Mouse (Mus musculus) WW6 (cell line): Measurements from ENCODE around the gene Gprc5a.

ENCODE experiments used
- DNase-seq: peaks from one replicate; pipeline ENCODE4 v3.0.0-alpha.2; 2013; ENCODE audit warnings: low read depth, low spot score

Gene Gprc5a

DNA sequence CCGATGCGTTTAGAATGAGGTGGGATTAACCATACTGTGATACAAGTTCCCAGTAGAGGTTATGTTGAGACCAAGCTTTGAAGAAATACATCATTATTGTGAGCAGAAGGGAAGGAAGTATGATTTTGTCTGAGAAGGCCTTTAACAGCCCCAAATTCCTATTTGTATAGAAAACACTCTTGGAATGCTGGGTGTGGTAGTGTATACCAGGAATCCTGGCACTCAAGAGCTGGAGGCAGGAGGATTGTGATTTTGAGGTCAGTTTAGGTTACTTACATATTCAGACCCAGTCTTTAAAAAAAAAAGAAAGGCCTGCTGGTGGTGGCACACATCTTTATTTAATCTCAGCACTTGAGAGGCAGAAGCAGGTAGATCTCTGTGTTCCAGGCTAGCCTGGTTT, 4.9 kb downstream of the Gprc5a start:
- no peak for DNase-seq

DNA sequence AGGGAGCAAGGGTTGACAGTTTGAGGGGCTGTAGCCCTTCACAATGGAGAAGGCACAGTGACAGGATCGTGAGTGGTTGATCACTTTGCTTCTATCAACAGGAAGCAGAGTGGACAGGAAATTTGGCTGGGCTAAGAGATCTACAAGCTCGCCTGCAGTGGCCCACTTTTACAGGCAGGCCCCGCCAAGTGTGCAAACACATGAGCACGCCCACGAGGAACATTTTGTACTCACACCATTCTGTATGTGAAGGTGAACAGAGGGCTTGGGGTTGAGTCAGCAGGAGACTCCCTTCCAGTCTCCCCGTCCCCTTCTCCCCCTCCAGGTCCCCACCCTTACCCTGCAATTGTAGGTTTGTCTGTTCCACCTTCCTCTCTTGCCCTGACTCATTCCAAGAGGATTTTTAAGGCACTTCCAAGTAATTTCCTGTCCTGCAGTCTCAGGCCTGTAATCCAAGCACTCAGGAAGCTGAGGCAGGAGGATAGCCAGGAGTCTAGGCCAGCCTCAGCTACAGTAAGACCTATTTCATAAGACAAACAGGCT, 9.0 kb downstream of the Gprc5a start:
- no peak for DNase-seq

DNA sequence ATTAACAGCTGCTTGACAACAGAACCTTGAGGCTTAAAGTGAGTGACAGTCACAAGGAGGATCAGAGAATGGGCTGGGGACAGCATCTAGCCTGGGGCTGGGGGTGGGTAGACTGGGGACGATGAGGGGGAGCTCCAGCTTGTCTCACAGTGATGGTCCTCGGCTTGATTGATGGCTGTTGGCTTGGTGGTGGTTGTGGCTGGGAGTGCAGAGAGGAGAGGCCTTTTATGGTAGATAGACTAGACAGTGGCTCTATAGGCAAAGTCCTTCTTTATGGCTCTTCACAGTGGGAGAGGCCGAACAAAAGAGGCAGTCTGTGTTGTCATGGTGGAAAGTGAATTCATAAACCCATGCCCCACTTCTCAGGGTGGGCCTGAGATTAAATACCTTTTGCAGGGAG, 10.8 kb downstream of the Gprc5a start:
- no peak for DNase-seq

DNA sequence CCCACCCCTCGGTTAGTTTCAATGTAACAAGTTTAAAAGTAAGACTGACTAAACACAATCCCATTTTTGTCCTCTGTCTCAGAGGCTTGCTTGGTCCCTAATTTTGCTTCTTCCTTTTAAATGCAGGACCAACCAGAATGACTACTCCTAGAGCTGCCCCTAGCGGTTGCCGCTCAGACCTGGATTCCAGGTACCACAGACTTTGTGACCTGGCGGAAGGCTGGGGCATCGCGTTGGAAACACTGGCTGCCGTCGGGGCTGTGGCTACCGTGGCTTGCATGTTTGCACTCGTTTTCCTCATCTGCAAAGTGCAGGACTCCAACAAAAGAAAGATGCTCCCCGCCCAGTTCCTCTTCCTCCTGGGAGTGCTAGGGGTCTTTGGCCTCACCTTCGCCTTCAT, 13.0 kb downstream of the Gprc5a start:
- DNase-seq, result peak; percentile 55

DNA sequence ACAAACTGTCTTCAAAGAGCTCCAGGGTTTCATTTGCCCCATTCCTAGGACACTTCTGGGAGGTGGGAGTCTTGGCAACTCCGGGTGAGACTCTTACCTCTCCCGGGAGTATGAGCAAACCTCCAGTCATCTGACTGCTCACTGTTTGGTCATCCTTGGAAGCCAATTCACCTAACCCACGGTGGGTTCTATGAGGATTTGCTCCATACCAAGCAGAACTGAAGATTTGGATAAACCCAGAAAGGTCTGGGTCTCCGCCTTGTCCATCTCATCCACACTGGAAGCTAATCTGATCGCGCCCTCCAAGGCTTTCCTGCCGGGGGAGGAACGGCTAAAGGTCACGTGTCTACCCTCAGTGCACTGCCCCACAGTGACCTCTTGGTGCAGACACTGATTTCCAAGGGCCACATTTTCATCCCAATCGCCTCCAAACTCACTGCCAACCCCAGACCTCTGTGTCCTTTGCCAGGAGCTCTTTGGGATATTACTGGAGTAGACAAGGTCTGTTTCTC, 18.6 kb downstream of the Gprc5a start:
- no peak for DNase-seq

DNA sequence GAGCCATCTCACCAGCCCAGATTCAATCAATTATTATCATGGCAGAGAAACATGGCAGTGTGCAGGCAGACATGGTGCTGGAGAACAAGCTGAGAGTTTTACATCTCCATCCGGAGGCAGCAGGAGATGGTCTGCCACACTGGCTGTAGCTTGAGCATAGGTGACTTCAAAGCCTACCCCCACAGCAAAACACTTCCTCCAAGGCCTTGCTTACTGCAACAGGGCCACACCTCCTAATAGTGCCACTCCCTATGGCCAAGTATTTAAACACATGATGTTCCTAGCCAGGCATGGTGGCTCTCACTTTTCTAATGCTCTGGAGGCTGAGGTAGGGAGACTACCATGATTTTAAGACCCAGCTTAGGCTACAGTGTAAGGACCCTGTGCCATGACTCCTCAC, 20.3 kb downstream of the Gprc5a start:
- no peak for DNase-seq

DNA sequence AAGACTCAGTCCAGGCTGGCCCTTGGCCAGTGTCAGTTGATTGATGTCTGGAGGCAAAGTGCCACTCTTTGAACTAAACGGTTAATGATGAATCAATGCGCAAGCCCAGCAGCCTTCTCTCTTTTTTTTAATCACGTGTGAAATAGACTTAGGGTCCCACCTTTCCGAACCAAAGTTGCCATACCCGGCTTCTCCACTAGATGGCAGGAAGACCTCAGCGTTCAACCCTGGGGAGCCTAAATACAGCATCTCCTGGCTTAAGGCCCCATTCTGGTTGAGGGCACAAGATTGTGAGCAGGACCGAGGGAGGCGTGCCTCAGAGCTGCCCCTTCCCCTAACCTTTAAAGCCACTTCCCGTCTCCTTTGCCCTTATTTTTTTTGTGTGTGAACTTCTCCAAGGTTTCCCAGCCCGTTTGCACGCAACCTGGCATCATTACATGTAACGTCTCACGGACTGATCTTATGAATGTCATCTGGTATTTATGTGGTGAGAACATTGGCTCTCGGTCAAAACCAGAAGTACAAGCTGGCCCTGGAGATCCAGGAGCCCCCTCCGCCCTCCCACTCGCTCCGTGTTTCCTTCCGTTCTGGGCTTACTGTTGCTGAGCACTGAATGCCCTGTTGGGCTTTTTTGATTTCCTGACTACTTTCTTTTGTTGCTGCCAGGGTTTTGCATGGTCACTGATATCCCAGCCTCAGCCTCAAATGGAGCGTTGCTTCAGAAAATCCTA, 22.4 kb downstream of the Gprc5a start:
- DNase-seq, result peak; percentile 75

DNA sequence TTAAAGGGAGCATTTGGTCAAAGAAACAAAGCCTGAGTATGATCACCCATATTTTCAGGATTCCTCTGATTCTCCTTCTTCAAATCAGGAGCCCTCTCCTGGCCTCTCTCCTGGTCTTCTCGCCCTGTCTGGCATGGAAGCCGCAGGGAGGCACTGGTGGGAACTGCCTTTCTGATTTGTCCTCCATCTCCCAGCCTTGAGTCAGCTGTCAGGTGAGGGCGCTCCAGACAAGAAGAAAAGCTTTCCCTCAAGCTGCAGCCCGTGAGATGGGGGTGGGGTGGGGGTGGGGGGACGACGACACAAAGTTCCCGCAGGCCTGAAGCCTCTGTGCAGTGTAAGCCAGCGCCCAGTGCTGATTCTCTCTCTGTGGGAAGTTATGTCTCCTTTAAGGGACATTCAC, 24.3 kb downstream of the Gprc5a start:
- no peak for DNase-seq

DNA sequence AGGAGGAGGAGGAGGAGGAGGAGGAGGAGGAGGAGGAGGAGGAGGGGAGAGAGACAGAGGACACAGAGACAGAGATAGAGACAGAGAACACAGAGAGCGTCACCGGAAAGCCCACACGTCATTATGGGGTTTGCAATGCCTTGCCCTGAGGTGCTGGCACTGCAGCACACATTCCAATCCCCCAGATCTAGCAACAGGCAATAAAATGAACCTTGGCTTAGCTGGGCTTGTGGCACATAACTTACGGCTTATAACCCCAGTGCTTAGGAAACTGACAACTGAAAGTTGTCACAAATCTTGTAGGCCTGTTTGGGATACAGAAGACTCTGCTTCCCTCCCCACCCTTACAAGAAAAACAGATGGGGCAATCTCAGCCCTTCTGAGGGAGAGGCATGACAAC, 25.2 kb downstream of the Gprc5a start:
- DNase-seq, result no peak

DNA sequence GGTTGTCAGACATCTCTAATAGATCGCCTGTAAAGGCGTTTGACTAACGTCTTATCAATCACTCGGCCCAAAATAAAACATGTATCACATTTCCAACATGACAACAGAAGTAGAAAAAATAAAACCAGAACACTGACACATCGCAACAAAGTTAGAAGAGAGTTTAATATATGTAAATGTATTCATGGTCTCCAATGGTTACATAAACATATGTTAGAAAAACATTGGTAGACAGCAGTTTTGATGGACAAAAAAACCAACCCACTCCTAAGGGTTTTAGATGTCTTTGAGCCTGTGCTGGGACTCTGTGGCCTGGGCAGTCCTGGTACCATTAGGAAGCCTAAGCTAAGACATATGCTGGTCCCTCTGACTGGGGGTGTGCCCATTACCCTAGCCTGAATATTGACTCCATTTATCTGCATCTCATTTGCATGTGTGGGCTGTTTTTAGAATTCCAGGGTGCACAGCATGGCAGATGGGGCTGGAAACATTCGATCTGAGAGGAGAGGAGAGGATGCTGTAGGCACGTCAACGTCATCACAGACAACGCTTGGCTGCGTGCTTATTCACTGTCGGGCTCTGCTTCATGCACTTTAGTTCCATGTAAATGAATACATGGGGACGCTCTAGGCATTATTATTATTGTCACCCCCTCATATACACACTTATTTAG, 27.5 kb downstream of the Gprc5a start:
- no peak for DNase-seq

DNA sequence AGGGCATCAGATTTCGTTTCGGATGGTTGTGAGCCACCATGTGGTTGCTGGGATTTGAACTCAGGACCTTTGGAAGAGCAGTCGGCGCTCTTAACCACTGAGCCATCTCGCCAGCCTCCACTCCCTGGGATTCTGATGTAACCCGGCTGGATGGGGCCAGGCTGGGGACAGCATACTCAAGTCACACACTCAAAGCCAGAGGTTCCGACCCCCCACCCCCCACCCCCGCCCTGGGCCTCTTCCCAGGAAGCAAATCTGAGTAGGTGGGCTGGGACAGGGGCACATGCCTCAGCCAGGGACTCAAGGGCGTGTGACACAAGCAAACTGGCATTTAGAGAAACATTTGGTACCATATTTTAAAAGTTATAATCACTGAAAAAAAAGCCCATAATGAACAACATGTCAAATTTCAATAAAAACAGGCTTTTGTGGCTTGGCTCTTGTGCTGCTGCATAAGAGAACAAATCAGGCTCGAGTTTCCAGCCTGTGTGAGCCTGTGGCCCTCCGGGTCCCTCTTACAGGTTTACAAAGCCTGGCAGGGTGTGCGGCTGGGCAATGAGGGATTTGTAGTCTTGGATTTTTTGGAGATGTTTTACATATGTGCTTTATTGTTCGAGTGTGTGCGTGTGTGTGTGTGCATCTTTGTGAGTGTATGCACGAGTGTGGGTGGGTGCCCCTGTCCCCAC, 35.5 kb downstream of the Gprc5a start:
- DNase-seq, result no peak

DNA sequence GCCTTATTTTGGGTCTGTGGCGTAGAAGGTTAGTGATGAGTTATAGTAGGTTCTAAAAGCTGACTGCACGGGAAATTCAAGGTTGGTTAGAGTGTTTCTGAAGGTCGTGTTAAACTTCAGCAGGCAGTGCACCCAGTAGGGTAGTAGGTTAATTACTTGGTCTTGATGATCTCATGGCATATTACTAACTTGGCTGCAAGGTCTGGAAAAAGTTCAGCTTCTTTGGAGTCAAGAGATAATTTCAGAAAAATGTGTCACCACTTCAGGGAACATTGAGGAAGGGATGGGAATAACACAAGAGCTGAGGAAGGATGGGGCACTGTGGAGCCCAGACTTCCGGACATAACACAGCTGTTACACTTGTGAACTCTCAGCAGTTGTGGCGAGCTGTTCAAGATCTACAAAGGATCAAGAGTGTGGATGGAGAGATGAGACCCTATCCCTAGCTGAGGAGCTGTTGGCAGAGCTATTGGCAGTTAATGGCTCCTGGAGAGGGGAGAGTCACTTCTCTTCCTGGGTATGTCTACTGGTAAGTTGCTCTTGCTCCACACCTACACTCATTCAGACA, 37.4 kb downstream of the Gprc5a start:
- DNase-seq, result no peak

DNA sequence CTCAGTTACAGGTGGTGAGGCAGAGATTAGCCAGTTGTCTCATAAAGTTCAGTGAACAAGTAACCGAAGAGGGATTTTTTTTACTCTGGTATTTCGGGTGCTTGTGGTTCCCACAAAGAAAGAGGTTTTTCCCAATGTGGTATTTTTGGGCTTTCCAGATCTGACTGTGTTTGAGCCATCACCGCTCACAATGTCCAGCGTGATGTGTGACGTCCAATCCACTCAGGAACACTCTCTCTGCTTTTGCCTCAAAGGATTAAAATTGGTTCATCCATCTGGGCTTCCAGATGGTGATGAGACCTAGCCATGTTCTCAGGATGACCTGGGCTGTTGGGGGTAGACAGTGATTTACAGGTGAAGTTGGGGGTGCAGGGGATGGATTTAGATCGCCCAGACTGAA, 41.6 kb downstream of the Gprc5a start:
- no peak for DNase-seq

DNA sequence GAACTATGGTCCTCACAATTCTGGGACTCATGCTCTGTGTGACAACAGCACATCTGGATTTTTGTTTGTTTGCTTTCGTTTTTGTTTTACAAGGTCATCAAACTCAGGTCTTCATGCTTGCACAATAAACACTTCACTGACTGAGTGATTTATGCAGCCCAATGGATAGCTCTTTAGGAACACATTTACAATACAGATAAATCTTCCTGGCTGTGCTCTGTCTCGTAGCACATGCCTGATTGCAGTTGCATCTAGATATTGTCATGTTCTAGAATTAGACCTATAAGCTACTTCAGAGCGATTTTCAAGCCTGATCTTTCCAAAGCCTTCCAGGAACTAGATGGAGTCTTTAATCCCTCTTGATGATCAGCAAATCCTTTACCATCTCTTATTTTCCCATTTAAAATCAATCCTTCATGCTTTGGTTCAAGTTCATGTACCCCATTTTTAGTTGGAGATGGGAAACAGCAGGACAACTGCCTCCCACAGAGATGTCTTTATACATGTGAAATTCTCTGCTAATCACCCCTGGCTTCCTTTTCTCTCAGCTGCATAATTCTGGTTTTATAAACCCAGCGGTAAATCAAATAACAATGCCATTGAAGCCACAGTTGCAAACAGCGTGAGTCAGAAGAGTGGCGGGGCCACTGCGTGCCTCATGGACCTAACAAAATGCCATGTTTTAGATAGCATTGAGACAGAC, 47.1 kb downstream of the Gprc5a start:
- no peak for DNase-seq

DNA sequence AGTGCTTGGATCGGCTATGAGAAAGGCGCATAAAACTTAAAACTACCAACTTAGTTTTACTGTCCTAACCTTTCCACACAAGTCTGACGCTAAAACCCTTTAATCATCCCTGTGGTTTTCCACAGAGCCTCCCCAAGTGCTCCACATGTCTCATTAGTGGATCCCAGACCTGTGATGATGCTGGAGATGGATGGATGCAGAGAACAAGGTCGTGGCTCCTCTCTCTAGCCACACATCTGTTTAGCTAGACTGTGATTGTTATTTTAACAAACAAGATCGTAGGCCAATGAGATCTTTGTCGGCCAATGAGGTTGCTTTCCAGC, 47.6 kb downstream of the Gprc5a start:
- no peak for DNase-seq

DNA sequence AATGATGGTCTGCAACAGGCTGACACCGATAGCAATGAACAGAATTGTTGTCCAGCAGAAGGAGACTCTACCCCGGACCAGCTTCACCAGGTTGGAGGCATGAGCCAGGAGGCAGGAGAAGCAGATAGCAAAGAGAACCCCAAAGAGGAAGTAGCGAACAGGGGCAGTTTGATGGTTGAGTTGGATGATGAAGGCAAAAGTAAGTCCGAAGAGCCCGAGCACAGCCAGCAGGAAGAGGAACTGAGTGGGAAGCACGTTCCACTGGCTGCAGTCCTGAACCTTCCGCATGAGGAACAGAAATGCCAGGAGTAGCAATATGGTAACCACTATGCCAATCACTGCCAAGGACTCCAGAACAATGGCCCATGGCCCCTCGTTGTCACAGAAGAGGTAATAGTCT, 51.0 kb downstream of the Gprc5a start:
- DNase-seq, result no peak

DNA sequence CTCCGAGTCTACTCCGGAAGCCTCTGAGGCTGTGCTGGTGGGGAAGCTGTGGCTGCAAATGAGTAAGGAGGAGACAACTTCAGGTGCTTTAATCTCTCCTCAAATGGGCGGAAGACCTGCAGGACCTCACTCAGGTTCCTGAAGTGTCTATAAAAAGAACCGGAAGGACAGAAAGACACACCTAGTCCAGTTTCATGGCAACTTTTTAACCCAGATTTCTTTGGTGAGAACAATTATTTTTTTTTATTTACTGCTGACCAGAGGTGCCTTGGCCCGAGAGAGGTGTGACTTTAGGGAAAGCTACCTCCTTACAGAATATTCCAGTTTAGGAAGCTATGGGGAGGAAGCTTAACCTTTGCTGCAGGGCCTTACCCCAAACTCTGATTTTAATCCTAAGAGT, 52.7 kb downstream of the Gprc5a start, which contains the start of gene Gprc5d:
Gprc5d (minus strand) TSS at position 101 of the 400 bp plus-strand sequence.
- DNase-seq, result no peak

DNA sequence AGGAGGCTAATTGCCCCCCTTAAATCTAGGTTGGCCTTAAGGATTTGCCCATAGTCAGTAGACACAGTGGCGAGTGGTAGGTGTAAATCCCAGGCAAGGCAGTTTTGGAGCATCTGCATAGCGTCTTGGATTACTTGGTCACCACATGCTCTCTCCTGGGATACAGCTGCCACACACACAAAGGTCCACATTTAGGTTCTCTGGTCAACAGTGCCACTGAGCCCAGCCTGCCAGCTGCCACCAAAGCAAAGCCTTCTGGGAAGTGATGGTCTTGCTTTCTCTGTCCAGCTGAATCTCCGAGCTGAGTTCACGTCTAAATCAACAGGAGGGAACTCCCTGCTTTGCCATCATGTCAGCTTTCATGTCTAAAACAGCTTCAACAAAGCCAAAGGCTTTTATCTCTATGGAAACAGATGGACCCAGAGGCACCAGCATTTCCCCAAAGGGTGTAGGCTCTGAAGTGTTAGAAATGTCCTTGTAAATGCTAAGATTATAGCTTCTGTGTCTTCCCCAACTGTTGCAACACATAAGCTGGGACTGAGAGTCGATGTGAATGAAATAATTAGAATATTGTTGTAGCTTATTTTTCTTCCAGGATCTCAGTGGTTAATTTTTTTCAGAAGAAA, 59.4 kb downstream of the Gprc5a start:
- DNase-seq, result no peak

DNA sequence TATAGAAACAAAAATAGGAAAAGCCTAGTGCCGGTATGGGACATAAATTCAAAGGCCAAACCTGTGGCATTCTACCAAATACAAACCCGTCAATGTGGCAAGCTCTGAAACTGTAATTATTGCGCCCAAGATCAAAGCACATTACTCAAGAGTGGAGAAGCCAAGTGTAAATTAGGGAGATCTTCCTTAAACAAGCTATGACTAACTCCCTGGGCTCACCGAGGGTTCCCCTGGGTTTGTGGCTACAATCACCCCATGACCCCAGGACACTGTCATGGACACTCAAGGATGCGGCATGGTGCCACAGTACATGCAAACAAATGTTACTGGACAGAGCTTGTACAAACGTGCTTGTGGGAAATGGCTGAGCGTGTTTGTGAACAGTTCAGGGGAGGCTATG, 67.6 kb downstream of the Gprc5a start:
- DNase-seq, result no peak

DNA sequence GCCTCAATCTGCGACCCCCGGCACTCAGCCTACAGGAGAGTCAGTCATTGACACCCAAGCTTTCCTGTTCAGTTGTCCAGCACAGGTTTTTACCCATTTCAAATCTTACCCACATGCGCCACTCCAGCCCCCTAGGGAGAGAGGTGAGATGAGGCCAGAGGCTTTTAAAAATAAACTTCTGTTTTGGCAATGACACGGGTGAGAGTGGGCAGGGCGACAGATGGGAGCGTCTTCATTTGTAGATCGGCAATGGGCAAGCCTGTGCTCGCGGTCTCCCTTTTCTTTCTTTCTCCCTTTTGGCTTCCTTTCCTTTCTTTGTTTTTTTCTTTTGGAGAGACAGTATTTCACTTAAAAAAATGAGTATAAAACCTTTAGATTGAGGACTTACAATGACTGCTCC, 68.0 kb downstream of the Gprc5a start:
- DNase-seq, result no peak
